Mouse (Mus musculus) ovary, postnatal 10 days (tissue): ENCODE data around the gene Rpusd2.

Experiments used
- DNase-seq: peaks from one replicate; pipeline ENCODE4 v3.0.0; 2022; ENCODE audit warnings: low spot score

The Rpusd2 gene

DNA sequence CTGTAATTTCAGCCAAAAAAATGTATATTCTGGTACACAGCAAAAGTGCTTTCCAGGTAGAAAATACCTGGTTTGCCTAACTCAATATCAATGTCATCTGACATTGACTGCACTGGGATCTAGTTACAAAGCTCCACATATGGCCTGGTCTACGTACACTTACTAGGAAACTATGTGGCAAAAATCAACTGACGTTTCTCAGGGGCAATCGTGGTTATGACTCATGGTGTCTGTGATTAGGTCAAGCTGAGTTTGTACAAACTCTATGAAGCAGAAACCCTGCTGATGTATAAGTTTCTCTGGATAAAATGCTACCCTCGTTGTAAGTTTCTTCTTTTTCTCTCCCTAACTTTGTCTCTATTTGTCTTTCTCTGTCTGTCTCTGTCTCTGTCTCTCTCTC lies 2.4 kb upstream of the Rpusd2 start:
- DNase-seq = no peak

DNA sequence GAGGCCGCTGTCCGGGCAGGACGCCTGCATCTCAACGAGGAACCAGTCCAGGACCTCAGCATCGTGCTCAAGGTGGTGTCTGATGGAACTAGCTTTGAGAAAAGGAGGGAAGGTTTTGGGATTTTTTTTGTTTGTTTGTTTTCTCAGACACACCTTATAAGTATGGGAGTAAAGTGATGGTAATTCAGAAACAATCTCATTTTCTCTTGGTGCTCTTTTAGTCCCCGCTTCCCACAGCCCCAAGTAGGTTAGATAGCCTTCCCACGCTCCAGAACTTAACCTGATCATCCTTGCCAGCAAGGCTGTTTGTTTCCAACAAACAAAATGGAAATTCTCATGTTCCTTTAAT lies 781 bp downstream of the Rpusd2 start:
- DNase-seq = no peak

DNA sequence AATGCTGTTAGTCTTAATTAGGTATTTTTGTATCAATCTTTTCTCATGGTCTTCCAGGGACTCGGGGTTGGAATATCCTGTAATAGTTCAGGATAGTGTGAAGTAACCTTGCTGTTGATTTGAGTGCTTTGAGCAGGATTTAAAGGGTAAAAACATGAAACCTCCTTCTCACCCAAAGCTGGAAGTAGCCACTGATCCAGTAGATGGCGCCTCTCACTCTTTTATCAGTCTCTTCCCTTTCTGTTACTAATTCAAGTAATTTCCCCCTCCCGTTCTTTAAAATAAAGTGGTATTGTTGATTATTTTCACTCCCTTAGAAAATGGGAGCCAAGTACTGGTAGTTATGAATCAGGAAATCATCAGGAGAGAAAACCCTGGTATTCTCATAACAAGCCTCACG lies 6.3 kb downstream of the Rpusd2 start:
- DNase-seq = no peak

DNA sequence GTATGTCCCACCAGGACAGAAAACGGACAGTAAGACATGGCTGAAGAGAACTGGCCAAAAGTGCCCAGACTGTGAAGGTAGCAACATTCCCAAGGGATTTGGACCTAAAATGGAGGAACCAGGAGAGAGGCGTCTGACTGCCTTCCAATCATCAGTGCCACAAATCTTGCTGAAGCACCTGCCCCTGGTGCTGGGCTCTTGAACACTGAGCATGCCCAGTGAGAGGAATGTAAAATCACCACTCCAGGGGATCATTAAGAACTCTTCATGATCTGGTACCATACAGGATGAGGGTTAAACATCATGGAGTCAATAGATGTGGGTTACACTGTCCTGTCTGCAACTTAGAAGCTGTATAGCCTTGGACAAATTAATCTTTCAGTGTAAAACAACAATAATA lies 10.6 kb downstream of the Rpusd2 start:
- DNase-seq = no peak

DNA sequence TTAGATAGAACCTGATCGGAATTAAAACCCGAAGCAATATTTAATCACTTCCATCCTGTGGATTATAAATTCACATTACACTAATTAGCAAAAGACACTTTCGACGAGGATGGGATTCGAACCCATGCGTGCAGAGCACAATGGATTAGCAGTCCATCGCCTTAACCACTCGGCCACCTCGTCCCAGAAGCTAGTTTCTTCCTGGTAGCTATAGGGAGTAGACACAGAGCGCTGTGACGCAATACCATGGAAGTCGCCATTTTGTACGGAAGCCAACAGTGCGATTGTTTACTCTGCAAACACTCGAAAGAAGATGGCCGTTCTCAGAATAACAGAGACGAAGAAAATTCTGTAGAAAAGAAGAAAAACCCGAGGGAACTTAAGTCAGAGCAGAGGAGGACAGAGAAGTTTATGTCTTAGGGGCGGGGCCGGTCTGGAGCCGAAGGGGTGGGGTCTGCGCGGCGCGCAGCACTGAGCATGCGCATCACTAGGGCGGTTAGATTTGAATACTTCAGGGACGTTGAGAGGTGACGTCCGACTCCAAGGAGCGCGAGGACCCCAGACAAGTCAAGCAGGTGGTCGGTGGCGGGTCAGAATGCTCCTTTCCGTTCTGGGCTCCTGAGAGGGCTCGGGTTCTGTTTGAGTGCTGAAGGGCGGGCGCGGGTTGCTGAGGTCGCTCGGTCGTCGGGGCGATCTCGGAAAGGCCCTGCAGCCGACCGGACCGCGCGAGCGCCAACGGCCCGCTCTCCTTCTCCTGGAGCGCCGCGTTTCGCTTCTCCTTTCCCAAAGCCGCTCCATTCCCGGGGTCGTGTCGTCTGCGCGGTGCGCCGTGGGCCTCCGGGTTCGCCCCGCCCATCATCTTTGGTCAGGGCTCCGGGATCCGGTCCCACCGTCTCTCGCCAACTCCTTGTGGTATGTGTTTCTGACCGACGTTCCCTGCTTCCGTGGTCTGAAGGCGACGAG lies 12.3 kb downstream of the Rpusd2 start, which contains the start of gene Knl1:
Gene Knl1, plus strand, starts transcription at position 471 of the 963 bp plus-strand sequence.
- peak; percentile 100 for DNase-seq

DNA sequence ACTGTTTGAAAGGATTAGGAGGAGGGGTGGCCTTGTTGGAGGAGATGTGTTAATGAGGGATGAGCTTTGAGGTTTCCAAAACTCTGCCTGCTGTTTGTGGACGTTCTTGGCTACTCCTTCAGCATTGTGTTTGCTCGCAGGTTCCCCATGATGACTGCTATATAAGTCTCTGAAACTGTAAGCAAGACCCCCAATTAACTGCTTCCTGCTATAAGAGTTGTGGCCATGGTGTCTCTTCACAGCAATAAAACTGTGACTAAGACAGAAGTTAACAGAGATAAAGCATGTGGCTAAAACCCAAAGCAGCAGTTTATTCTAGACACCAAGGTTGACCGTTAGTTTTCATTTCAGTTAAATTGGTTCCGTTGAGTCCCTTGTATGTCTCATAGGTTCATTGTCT lies 13.3 kb downstream of the Rpusd2 start:
- no peak for DNase-seq

DNA sequence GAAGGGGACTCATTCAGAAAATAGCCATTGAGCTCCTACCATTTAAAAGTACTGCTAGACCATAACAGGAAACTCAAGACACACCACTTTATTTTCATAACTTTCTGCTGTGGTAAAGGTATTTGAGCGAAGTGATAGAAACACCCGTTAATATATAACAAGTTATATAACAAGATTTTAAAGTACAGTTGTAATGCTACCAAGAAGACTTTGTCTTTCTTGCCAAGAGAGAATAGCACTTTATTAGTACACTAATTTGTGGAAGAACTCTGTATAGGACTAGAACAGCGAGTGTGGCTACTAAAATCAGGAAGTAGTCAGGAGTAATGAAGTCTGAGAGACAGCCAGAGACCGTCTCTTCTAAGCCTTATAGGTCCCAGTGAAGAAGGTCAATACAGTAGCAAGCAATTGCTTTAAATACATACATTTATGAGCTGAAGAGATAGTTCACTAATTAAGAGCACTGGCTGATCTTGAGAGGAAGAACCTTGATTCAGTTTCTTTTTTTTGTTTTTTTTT lies 15.6 kb downstream of the Rpusd2 start:
- DNase-seq = no peak

DNA sequence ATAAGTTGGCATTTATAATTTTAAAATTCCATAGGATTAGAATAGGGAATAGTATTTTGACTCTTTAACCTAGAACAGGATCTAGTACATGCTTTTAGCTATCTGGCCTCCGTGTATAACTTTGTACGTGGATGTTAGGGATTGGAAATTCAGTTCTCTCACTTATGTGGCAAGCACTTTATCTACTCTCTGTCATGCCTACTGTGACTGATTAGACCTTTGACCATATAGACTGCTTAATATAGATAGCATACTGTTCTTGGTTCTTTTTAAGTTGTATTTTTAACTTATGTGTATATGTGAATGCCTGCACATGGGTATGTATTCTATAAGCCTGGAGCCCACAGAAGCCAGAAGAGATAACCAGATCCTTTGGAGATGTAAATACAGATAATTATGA lies 25.5 kb downstream of the Rpusd2 start:
- DNase-seq = no peak

DNA sequence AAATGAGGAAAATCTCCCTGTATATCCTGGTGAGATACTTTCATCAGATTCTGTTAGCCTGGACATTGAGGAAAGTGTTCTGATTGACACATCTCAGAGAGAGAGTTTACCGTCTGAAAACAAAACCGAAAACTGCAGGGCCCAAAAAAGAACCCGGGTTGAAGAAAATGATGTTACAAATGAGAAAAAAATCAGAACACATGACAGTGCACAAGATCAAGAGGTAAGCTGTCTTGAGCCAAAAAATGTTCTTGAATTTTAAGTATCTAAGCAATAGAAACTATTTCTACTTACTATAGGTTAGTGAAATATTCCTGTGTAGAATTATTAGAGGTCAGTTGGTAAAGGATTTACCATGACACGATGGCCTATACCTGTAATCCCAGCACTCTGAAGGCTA lies 37.8 kb downstream of the Rpusd2 start:
- DNase-seq = no peak

DNA sequence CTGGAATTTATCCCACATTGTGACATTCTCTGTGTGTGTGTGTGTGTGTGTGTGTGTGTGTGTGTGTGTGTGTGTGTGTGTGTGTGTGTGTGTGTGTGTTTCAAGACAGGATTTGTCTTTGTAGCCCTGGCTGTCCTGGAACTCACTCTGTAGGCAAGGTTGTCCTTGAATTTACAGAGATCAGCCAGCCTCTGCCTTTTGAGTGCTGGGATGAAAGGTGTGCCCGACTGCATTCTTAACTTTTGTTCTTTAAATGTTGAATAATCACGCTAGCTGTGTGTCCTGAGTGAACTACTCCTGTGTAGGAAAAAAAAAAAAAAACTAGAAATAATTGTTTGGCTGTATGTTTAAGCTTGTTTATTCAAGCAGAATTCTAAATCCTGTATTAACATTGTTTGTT lies 51.6 kb downstream of the Rpusd2 start:
- DNase-seq = no peak
